Mouse (Mus musculus): ENCODE data around the gene Rph3a.
"Not testable (repeated sequence)": the region's sequence is repeated elsewhere in the genome, so short reads cannot be mapped to it uniquely, and the experiment has no call there.

Gene Rph3a

DNA sequence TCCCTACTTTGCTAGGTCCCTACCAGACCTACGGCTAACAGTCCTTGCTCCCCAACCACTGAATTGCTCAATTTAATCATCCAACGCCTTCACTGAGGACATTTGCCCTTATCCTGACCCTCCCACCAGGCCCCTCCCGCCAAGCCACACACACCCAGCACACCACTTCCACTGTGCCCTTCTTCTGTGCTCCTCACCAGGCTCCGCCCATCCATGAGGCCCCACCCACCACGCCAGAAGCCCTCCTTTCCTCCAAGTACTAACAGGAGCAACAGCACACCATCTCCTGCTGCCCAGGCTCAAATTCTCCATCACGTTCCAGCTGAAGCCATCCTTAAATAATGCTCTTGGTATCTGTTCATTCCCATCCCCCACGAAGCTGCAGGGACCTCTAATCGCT, 35.4 kb downstream of the Rph3a start:
- no peak for DNase-seq (ENCODE audit: low spot score)

DNA sequence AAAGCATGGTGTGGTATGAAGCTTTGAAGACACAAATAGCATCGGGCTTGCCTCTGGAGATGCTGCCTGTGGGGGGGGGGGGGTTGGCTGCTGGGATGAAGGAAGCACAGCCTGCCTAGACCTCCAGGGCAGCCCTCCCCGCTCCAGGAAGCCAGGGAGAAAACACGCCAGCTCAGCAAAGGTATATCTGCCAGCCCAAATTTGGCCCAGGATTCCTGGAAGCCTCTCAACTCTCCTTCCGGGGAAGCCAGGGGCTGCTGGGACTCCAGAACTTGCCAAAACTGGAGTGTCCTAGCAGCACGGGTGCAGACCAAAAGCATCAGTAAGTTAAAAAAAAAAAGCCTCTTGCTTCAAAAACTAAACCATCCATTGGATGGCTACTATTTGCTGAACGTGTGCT, 37.6 kb downstream of the Rph3a start:
- no peak for DNase-seq (ENCODE audit: low spot score)

DNA sequence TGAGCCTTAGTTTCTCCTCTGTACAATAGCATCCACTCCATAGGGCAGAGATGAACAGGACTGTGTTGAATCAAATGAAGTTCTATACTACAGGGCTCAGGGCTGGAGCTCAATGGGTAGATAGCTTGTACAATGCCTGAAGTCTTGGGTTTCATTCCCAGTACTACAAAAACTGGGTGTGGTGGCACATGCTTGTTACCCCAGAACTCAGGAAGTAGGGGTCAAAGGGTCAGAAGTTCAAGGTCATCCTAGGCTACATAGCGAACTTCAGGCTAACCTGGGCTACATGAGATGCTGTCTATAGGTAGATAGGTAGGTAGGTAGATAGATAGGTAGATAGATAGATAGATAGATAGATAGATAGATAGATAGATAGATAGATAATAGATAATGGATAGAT, 38.6 kb downstream of the Rph3a start:
- DNase-seq (ENCODE audit: low spot score) = no peak

DNA sequence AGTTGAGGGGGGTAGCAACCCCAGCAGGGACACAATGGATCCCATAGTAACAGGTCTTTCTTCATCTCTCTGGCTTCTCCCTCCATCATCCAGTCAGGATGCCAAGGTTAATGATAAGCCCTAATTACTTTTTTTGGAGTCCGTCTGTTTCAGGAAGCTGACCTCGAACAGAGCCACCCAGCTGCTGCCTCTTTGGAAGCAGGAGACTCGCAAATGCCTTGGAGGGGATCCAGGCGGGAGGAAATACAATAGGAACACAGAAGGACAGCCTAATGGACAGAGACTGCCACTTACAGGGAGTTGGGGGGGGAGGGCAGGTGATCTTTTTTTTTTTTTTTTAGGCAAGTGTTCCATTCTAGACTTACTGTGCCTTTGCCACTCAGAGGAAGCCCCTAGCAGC, 40.2 kb downstream of the Rph3a start:
- DNase-seq (ENCODE audit: low spot score) = no peak

DNA sequence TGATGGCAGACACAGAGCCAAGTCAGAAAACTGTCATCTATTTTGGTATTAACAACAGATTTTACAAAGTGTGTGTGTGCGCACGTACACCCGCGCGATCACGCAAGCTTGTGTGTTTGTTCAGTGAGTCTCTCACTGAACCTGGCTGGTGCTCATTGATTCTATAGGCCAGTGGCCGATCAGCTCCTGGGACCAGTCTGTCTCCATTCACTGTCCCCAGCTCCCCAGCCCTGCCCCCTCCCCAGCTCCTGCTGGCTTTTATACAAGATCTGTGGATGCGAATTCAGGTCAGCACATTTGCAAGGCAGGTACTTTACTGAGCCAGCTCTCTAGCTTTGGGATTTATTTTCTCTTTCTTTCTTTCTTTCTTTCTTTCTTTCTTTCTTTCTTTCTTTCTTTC, 41.1 kb downstream of the Rph3a start:
- no peak for DNase-seq (ENCODE audit: low spot score)

DNA sequence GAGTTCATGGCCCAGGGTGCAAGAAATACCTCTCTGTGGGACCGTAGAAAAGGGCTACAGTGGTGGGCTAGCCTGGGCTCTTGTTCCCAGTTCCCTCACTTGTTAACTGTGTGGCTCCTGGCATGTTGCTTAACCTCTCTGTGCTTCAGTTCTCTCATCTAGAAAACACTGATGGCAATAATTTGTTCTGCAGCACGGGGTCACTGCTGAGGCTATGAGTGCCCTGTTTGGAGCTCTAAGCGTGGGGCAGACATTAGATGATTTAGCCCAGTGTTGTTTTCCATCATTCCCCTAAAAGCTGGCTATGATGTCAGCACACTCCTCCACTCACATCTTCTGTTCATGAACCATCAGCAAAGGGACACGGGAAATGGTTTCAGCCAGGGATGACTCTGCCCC, 41.8 kb downstream of the Rph3a start:
- no peak for DNase-seq (ENCODE audit: low spot score)

DNA sequence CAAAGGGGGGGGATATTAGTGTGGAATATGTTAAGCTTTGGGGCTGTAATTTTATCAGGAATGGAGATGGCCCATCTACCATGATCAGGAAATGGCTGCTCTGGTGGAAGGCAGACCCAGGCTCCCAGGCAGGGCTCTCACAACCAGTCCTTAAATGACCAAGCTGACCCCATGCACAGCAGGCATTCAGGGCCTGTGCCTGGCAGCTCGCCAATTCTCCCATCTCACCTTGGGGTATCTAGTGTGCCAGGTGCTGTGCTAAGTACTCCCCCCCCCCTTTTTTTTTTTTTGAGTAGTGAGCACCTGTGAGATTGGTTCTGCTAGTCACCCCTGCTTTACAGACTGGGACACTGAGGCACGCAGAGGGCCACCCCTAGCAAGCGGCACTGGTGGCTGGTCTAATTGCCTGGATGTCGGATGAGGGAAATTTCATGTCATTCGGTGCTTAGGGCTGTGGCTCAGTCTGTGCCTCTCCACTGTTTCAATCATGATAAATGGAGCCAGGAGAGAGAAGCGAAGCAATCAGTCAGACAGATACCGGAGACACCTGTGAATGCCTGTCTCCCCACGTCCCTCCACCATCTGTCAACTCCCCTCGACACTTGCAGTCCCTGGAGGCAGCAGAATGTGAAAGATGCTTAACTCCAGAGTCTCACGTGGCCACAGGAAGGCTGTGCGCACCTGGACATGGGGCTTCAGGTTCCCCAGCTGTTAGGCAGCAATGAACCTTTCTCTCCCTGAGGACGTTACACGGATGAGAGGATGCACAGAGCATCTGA, 42.3 kb downstream of the Rph3a start:
- DNase-seq (ENCODE audit: low spot score) = no peak

DNA sequence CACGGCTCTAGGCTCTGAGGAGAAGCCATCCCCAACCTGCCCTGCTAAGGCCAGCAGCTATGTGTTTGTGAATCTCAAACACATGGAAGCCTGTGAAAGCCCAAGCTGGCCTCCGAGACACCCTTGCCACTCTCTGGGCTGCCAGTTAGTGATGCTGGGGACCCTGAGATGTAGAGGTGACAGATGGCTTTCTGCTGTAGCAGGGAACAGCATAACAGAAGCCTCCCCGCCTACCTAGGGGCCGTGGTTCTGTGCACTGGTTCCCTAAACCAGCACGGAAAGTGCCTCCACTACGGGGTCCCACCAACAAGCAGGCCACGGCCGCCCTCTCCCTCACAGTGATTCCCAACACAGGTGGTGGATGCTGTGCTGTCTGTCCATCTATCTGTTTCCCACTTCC, 43.0 kb downstream of the Rph3a start:
- DNase-seq (ENCODE audit: low spot score) = no peak

DNA sequence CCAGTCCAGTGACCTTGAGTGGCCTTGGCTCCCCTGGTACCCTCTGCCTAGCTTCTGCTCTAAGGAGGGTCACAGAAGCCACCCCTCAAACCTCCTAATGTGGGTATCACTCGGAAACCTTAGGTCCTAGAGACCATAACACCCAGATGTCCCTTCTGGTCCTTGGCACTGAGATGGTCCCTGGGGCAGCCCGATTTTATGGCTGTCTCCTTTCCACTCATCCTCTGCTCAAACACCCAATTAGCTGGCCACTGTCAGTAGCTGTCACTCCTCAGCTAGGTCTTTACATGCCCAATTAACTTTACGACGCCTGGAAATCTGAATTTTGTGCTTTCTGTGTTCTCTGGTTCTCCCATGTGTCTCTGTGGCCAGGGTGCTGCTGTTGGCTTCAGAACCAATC, 43.7 kb downstream of the Rph3a start:
- no peak for DNase-seq (ENCODE audit: low spot score)

DNA sequence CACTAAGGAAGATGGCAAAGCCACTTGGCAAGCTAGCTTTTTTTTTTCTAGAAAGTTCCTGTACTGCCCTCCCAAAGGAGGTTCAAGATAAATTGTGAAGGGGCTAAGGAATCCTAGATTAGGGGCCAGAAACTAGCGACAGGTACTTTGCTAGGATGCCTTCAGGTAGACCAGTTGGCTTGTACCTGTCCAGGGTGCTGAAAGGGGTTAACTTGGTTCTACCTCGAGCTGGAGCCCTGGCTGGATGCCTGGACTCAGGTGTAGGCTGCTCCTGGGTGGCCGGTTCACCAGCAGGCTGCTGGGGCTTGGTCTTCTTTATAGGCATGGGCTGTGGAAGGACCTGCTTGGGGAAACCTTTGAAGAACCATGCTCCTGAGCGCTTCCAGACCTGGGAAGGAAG, 48.9 kb downstream of the Rph3a start:
- DNase-seq (ENCODE audit: low spot score) = no peak

DNA sequence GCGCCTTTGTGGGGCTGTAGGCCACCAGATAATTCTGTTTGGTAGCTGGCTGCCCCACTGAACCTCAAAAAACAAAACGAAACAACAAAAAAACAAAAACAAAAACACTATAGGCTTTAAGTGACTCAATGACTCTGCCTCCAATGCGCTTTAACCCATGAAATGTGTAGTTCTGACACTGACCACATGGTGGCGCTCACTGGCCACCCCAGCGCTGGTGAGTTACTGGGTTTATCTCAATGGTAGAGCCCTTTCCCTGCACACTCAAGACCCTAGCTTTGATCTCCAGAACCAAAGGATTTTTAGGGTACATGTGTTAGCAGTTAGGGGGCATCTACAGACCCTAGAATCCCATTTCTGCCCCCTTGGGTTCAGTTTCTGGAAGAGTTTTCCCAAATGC, 55.9 kb downstream of the Rph3a start:
- no peak for DNase-seq (ENCODE audit: low spot score)

DNA sequence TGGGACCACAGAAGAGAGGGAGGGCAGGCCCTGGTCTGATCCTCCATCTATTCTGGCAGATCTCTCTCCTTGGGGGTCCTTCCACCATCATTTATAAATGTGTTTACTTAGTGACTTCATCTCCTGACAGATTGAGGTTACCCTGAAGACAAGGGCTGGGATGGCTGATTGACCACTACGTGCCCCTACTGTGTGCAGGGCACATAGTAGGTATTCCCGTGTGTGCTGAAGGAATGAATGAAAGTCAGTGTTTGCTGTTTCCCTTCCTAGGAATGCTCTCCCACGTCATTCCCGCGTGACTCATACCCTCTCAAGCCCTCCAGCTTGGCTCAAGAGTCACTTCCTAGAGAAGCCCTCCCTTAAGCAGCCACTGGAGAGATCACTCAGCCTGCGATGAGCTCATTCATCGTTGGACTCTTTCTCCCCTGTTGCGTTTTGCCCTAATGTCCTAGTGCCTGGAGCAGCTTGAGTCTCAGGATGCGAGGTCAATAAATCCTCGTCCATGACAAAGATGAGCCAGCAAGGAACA, 57.6 kb downstream of the Rph3a start:
- DNase-seq (ENCODE audit: low spot score) = no peak

DNA sequence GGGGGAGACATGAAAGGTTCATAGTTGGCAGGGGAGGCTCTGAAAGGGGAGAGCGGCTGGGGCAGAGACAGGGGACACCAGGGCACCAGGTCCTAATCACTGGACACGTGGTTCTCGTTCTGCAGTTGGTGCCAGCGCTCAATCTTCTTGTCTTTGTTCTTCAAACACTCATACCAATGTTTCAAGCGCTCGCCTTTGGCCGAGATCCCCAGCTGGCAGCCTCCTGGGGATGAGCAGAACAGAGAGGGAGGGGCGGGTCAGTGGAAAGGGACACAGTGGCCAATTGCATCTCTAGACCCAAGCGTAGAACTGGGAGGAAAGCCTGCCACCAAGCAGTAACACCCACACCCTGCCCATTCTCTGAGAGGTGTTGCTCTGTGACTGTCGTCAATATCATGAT, 67.8 kb downstream of the Rph3a start:
- no peak for DNase-seq (ENCODE audit: low spot score)

DNA sequence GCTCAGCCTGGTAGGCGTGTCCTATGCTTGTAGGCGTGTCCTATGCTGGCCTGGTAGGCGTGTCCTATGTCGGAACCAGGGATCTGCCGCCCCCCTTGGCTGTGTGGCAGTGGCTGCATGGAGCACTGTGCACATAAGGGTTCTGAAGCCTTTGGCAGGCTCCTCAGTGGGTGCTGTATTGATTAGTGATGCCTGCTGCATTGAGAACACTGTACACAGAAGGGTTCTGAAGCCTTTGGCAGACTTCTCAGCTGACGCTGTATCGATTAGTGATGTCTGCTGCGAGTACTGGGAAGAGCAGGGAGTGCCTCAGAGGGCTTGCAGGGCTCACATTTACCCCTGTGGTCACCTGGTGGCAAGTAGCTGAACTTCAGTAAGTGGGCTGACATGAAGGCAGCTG, 71.3 kb downstream of the Rph3a start:
- DNase-seq (ENCODE audit: low spot score) = no peak

DNA sequence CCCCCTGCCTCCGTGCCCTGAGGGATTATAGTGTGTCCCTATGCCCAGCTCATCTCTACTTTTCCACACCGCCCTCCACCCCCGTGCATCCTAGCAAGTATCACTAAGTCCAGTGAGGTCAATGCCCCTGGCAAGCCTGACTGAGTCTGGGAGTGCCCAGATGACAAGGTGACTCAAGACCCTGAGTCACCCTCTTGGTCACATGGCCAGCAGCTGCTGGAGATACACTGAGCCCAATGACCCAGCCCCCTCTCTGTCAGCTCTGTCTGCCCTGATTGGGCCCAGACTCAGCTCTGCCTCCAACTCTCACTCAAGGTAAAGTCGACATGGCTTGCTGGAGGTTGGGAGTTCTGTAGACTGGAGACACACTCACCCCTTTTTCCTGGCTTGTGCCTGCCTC, 72.1 kb downstream of the Rph3a start:
- no peak for DNase-seq (ENCODE audit: low spot score)

DNA sequence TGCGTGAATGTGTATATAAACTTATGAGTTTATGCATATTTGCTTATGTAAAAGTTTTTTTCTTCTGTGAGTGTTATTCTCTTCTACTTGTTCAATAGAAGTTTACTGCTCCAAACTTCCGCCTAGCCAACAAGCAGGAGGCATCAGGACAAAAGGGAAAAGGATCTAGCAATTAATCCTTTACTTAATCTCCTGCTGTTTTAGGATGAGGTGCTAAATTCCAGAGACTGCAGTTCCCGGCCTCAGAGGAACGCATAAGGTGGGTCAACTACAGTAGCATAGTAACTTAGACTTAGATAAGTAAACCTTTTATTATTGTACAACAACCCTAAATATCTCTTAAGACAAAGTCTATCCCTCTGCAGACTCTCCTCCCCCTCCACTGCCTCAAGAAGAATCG, 75.9 kb downstream of the Rph3a start:
- DNase-seq (ENCODE audit: low spot score) = no peak

DNA sequence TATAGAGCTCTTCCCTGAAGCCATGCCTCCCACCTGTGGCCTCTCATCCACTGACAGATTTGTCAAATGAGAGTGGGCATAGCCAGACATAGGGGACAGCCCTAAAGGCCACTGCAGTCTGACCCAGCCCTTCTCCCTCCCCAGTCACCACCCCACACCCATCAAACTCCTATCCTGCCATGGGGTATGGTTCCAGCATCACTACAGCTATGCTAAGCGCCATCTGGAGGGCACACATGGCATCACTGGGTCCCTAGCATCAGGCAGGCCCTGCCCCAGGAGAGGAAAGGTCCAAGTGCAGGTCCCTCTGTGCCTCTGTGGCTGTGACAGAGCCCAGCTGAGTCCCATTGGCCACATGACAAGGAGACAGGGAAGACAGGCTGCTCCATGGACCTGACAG, 82.9 kb downstream of the Rph3a start:
- no peak for DNase-seq (ENCODE audit: low spot score)

DNA sequence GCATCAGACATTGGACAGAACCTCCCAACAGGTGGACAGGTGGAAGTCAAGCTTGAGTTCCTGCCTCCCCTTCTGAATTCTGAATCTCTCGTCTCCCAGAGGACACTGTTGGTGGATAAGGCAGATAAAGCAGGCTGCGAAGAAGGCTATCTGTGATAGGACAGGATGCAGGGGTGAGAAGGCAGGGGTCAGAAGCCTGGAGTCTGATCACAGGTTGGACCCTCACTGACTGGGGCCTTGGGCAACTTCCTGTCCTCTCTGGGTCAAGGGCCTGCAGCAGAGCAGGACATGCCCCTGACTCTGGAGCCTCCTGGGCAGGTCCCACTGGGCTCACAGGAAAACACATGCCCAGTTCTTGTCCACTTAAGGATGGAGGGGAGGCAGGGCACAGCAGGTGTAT, 83.6 kb downstream of the Rph3a start:
- DNase-seq (ENCODE audit: low spot score) = not testable (repeated sequence)

DNA sequence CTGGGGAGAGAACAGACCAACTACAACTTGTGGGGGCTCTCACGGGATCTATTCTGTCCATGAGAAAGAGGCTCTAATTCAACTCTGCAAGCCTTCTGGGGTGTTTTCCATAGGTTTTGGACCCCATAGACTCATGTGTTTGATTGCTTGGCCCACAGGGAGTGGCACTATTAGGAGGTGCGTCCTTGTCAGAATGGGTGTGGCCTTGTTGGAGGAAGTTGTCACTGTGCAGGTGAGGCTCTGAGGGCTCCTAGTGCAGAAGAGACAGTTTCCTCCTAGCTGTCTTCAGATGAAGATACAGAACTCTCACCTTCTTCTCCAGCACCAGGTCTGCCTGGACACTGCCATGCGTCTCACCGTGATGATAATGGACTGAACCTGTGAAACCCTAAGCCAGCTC, 85.4 kb downstream of the Rph3a start:
- not testable (repeated sequence) for DNase-seq (ENCODE audit: low spot score)

DNA sequence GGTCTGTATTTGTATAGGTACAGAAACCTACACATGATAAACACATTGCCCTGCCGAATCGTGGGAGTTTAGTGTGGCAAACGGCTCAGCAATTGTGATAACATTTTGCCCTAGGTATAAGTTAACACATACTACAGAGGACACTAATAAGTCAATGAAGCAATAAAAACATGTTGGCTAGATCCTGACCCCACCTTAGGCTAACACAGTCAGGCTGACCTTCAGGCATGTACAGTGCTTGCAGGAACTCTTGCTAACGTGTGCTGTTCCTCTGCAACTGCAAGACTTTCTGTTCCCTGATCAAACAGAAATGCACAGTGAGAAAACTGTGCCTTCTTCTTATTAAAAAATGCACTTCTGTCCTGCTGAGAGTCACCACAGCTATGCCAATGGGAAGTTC, 85.9 kb downstream of the Rph3a start:
- DNase-seq (ENCODE audit: low spot score) = no peak

DNA sequence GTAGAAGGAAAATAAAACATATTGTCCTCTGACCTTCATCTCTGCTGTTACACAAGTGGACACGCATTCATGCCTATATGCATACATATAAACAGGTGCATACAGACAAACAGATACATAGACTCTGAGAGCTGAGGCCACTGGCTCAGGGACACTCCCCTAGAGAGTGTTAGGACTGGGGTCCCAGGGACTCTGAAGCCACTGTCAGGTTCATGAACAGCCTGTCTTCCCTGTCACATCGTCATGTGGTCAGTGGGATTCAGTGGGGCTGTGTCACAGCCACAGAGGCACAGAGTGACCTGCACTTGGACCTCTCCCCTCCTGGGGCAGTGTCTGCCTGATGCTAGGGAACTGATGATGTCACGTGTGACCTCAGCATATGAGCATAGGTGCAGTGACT, 89.6 kb downstream of the Rph3a start:
- no peak for DNase-seq (ENCODE audit: low spot score)

DNA sequence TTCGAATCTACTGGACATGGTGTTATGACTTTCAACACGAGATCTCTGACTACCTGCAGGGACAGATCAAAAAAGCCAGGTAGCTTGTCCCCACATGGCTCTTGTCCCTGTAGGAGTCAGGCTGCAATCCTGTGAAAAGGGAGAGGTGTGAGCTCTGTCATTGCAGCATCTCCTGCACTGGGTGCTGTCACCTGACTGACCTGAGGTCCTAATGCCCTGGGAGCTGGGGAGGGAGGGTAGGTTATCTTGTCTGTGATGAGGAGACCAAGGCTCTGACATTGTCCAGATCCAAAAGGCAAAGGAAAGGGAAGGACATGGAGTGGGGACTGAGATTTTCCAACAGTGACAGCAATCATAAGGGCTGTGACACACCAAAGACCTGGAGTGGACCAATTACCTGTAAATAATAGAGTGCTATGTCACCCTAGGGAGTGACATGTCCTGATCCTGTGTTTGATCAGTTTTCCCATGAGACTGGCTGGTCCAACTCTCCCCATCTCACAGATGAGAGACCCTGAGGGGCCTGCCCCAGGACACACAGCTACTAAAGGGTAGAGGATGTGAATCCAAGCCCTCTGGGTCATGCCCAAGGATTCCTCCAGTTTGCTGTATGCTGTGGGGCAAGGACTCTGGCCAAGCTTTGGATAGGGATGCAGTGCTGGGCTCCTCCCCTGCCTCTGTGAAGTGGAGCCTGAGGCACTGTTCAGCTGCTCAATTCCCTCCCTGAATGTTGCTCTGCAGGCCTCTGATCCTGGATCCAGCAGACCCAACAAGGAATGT, 90.5 kb downstream of the Rph3a start:
- DNase-seq (ENCODE audit: low spot score) = not testable (repeated sequence)

DNA sequence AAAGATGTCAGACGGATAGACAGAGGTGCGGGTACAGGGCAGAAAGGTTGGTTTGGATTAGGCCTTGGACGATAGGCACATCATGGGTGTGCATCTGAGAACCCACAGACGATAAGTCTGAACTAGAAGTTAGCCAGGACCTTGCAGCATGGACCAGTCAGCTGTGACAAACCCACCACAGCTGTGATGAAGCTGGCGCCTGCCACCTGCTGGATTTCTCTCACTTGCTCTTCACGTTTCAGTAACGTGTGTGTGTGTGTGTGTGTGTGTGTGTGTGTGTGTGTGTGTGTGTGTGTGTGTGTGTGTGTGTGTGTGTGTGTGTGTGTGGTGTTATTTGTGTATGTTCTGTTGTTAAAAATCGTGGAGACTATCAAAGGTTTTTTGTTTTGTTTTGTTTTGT, 95.7 kb downstream of the Rph3a start, which contains the start of gene Oas1d:
TSS of gene Oas1d (plus strand) at position 333 of the 400 bp plus-strand sequence.
- not testable (repeated sequence) for DNase-seq (ENCODE audit: low spot score)
